Mouse (Mus musculus) ES-E14 (cell line): Measurements from ENCODE around the gene Klhl33.

Experiments used
- CHD2 ChIP-seq: IDR thresholded peaks from 2 replicates; pipeline ENCODE4 v1.6.1; 2014; ENCODE audit warnings: mild to moderate bottlenecking, low read depth, low read length, inconsistent platforms
- HCFC1 ChIP-seq: IDR thresholded peaks from 2 replicates; pipeline ENCODE4 v1.6.1; 2012; ENCODE audit warnings: low read length, inconsistent platforms, borderline replicate concordance; ENCODE audit not compliant: insufficient read depth
- MAFK ChIP-seq: IDR thresholded peaks from 2 replicates; pipeline ENCODE4 v1.6.1; 2014; ENCODE audit warnings: mild to moderate bottlenecking, low read depth, low read length, inconsistent platforms; ENCODE audit not compliant: insufficient read depth
- ZC3H11A ChIP-seq: IDR thresholded peaks from 2 replicates; pipeline ENCODE4 v1.6.1; 2012; ENCODE audit warnings: low read depth, mild to moderate bottlenecking, inconsistent platforms, low read length, borderline replicate concordance
- ZNF384 ChIP-seq: IDR thresholded peaks from 2 replicates; pipeline ENCODE4 v1.6.1; 2012; ENCODE audit warnings: low read depth, low read length, inconsistent platforms

DNA sequence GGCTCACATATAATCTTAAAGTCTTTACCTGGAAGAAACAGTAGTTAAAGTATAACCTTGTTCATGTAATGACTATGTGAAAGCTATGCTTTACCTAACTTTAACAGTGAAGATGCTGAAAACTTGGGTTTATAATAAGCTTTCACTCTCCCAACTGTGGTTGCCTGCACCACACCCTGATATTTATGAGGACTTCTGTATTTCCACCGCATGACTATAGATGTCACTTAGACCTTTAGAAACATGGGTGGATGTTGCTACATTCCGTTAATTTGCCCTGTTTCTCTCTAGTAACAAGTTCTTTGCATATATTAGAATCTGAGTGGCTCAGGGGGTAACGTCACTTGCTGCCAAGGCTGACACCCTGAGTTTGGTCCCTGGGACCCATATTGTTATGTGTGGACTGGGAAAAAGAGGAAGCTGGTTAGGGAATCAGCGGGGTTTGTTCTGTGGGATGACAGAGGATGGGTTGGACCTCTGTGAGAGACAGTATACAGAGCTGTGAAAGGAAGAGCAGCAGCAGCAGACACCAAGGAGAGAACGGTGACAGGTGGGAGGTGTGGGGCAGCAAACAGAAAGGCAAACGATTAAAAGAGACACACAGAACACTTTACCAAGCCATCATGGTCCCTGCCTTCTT lies 21.6 kb downstream of the Klhl33 start:
- no peak for TF ChIP-seq MAFK
- TF ChIP-seq ZNF384, result no peak
- TF ChIP-seq HCFC1, result no peak
- no peak for TF ChIP-seq CHD2
- TF ChIP-seq ZC3H11A, result no peak
